Mouse (Mus musculus): Measurements from ENCODE around the gene Ube2a. TPM values are rescaled to one million over a fixed set of nuclear protein-coding genes. Genes with fewer than 3 reads are reported as not detected.

Ube2a gene
- polyA plus RNA-seq, 1 experiment: 44.2 TPM

- TF ChIP-seq CTCF (conservative IDR thresholded peaks at IDR 0.05; ENCODE audit: insufficient read depth, insufficient read length, low read depth, low read length): no peak
- H3K4me3 ChIP-seq (ENCODE audit: insufficient read depth, low read depth, low read length): no peak overlapping the region
- no peaks in the 10 kb centered on the region for H3K36me3 ChIP-seq (ENCODE audit: control insufficient read depth, insufficient read depth, low read length)
- no peaks in the 10 kb centered on the region for H3K4me1 ChIP-seq (ENCODE audit: control insufficient read depth, insufficient read depth, low read length)
- no peak overlapping the region for H3K27ac ChIP-seq (ENCODE audit: insufficient read depth, low read depth, low read length)
- no peaks in the 10 kb centered on the region for H3K27me3 ChIP-seq (replicated peaks; ENCODE audit: control insufficient read depth, insufficient read depth, low read length)
- 57% methylated on average over 6 of the region's 6 CpGs for WGBS
- no peak for DNase-seq
Observed at GRCm38 (mm10) chrX:36837069-36837676, 36.5 kb upstream of the Ube2a start.

- peak; percentile 70 for DNase-seq
- WGBS: 33% methylated on average over 7 of the region's 7 CpGs
- Histone ChIP-seq H3K27me3 (replicated peaks; ENCODE audit: control insufficient read depth, insufficient read depth, low read length) (no peaks in the 10 kb centered on the region), H3K27ac (ENCODE audit: insufficient read depth, low read depth, low read length) (no peak overlapping the region; the same call in 1 of the 2 replicates), H3K36me3 (ENCODE audit: control insufficient read depth, insufficient read depth, low read length) (no peaks in the 10 kb centered on the region), H3K4me1 (ENCODE audit: control insufficient read depth, insufficient read depth, low read length) (no peaks in the 10 kb centered on the region), H3K4me3 (ENCODE audit: insufficient read depth, low read depth, low read length) (no peak overlapping the region)
- TF ChIP-seq CTCF (conservative IDR thresholded peaks at IDR 0.05; ENCODE audit: insufficient read depth, insufficient read length, low read depth, low read length): no peak
- no peak for TF ChIP-seq POLR2A (IDR thresholded peaks at IDR 0.05; ENCODE audit: low read depth, low read length)
Observed at GRCm38 (mm10) chrX:36839391-36839790, 34.3 kb upstream of the Ube2a start.

- no peak overlapping the region for H3K4me3 ChIP-seq (ENCODE audit: insufficient read depth, low read depth, low read length)
Observed at GRCm38 (mm10) chrX:36841698-36842097, 32.0 kb upstream of the Ube2a start.

DNA sequence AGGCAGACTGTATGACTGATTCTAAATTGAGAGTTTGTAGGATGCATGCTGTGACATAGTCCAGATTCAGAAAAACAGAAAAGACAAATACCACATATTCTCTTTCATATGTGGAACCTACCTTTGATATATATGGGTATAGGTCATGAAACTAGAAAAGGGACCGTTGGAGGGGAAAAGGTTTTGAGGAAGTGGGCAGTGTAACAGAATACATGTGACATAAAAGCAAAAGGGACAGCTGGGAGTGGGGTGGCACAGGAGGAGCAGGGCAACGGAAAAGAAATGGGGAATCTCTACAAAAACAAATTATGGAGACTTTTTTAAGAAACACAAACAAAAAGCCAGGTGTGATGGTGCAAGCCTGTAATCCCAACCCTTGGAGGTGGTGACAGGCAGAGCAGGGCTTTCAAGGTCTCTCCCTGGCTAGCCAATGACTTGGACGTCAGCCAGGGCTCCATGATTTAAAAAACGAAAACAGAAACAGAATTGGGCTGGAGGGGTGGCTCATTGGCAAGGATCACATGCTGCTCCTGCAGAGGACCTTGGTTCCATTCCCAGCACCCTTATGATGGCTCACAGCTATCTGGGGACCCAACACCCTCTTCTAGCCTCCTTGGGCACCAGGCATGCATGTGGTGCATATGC lies 30.2 kb upstream of the Ube2a start:
- H3K4me3 ChIP-seq (ENCODE audit: insufficient read depth, low read depth, low read length): no peak overlapping the region
- TF ChIP-seq CTCF (conservative IDR thresholded peaks at IDR 0.05; ENCODE audit: insufficient read depth, insufficient read length, low read depth, low read length): no peak
- no peak for TF ChIP-seq POLR2A (IDR thresholded peaks at IDR 0.05; ENCODE audit: low read depth, low read length)
- H3K27ac ChIP-seq (ENCODE audit: insufficient read depth, low read depth, low read length): no peak overlapping the region
- DNase-seq: no peak
- H3K4me1 ChIP-seq (ENCODE audit: control insufficient read depth, insufficient read depth, low read length): no peaks in the 10 kb centered on the region
- 52% methylated on average over 4 of the region's 4 CpGs for WGBS
- no peaks in the 10 kb centered on the region for H3K36me3 ChIP-seq (ENCODE audit: control insufficient read depth, insufficient read depth, low read length)
- no peaks in the 10 kb centered on the region for H3K27me3 ChIP-seq (replicated peaks; ENCODE audit: control insufficient read depth, insufficient read depth, low read length)

More at GRCm38 (mm10) chrX:36841698-36842097, 32.0 kb upstream of the Ube2a start:
- Histone ChIP-seq H3K36me3 (ENCODE audit: control insufficient read depth, insufficient read depth, low read length) (no peaks in the 10 kb centered on the region), H3K4me1 (ENCODE audit: control insufficient read depth, insufficient read depth, low read length) (no peaks in the 10 kb centered on the region), H3K27ac (ENCODE audit: insufficient read depth, low read depth, low read length) (no peak overlapping the region), H3K27me3 (replicated peaks; ENCODE audit: control insufficient read depth, insufficient read depth, low read length) (no peaks in the 10 kb centered on the region)
- TF ChIP-seq POLR2A (IDR thresholded peaks at IDR 0.05; ENCODE audit: low read depth, low read length) (no peak), CTCF (conservative IDR thresholded peaks at IDR 0.05; ENCODE audit: insufficient read depth, insufficient read length, low read depth, low read length) (no peak)
- DNase-seq: no peak
- 68% methylated on average over 6 of the region's 6 CpGs for WGBS

DNA sequence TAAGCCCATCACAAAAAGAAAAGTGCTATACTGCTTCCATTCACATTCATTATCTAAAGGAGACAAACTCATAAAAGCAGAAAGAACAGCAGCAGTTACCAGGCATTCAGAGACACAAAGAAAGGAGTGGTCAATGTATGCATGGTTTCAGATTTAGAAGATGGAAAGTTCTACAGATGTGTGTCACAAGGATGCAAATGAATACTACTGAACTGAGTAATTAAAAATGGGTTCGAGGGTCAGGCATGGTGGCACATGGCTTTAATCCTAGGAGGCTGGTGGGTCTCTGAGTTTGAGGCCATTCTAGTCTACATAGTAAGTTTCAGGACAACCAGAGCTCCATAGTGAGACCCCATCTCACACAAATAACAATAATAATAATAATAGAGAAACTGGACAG lies 26.5 kb upstream of the Ube2a start:
- Histone ChIP-seq H3K27ac (ENCODE audit: insufficient read depth, low read depth, low read length) (no peak overlapping the region), H3K4me1 (ENCODE audit: control insufficient read depth, insufficient read depth, low read length) (no peaks in the 10 kb centered on the region), H3K27me3 (replicated peaks; ENCODE audit: control insufficient read depth, insufficient read depth, low read length) (no peaks in the 10 kb centered on the region), H3K36me3 (ENCODE audit: control insufficient read depth, insufficient read depth, low read length) (no peaks in the 10 kb centered on the region), H3K4me3 (ENCODE audit: insufficient read depth, low read depth, low read length) (no peak overlapping the region)
- WGBS: 89% methylated on average over 1 of the region's 1 CpGs
- no peak for TF ChIP-seq POLR2A (IDR thresholded peaks at IDR 0.05; ENCODE audit: low read depth, low read length)
- no peak for TF ChIP-seq CTCF (conservative IDR thresholded peaks at IDR 0.05; ENCODE audit: insufficient read depth, insufficient read length, low read depth, low read length)
- no peak for DNase-seq

GRCm38 (mm10) chrX:36852631-36853030 lies 21.1 kb upstream of the Ube2a start:
- 88% methylated on average over 8 of the region's 8 CpGs for WGBS
- no peaks in the 10 kb centered on the region for H3K4me1 ChIP-seq (ENCODE audit: control insufficient read depth, insufficient read depth, low read length)
- no peaks in the 10 kb centered on the region for H3K36me3 ChIP-seq (ENCODE audit: control insufficient read depth, insufficient read depth, low read length)
- H3K27ac ChIP-seq (ENCODE audit: insufficient read depth, low read depth, low read length): no peak overlapping the region
- no peak overlapping the region for H3K4me3 ChIP-seq (ENCODE audit: insufficient read depth, low read depth, low read length)
- DNase-seq: no peak
- TF ChIP-seq CTCF (conservative IDR thresholded peaks at IDR 0.05; ENCODE audit: insufficient read depth, insufficient read length, low read depth, low read length) (no peak), POLR2A (IDR thresholded peaks at IDR 0.05; ENCODE audit: low read depth, low read length) (no peak)
- no peaks in the 10 kb centered on the region for H3K27me3 ChIP-seq (replicated peaks; ENCODE audit: control insufficient read depth, insufficient read depth, low read length)

- H3K4me1 ChIP-seq (ENCODE audit: control insufficient read depth, insufficient read depth, low read length): no peaks in the 10 kb centered on the region
- peak overlapping the region; percentile 7; the same call in 1 of the 2 replicates for H3K27ac ChIP-seq (ENCODE audit: insufficient read depth, low read depth, low read length)
- peak overlapping the region; percentile 81 for H3K4me3 ChIP-seq (ENCODE audit: insufficient read depth, low read depth, low read length)
- H3K36me3 ChIP-seq (ENCODE audit: control insufficient read depth, insufficient read depth, low read length): no peaks in the 10 kb centered on the region
- peak; percentile 91 for DNase-seq
- TF ChIP-seq CTCF (conservative IDR thresholded peaks at IDR 0.05; ENCODE audit: insufficient read depth, insufficient read length, low read depth, low read length) (no peak), POLR2A (IDR thresholded peaks at IDR 0.05; ENCODE audit: low read depth, low read length) (no peak)
- 2% methylated on average over 42 of the region's 44 CpGs for WGBS
- H3K27me3 ChIP-seq (replicated peaks; ENCODE audit: control insufficient read depth, insufficient read depth, low read length): no peaks in the 10 kb centered on the region
Observed at GRCm38 (mm10) chrX:36863766-36864608, 9.7 kb upstream of the Ube2a start.
